Mouse (Mus musculus) bone marrow macrophage, adult 2 months (primary cell): Measurements from ENCODE around the gene Cd47.

Experiments used
- CTCF ChIP-seq: IDR thresholded peaks from 2 replicates; pipeline ENCODE4 v1.5.1; 2012; ENCODE audit warnings: low read depth, mild to moderate bottlenecking, low read length, moderate library complexity
- POLR2A ChIP-seq: IDR thresholded peaks from 2 replicates; pipeline ENCODE4 v1.6.1; 2012; ENCODE audit warnings: mild to moderate bottlenecking, low read depth, low read length, borderline replicate concordance

DNA sequence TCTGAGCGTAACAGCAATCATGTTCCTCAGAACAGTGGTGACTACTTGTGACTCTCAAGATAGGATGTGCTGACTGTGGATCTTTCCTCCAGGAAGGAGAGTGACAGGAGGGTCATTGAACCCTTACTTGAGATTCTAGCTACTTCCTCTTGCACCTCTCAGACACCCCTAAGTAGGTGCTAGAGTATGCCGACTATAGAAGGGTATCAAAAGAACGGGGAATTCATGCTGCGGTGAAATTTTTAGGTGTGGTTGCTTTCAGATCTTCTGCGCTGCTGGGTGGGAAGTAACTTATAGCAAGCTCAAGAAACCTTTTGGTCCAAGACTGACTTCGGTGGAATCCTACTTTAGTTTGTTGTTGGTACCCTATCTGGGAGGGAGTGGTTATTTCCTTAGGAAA lies 53.9 kb downstream of the Cd47 start:
- TF ChIP-seq CTCF: no peak
- no peak for TF ChIP-seq POLR2A
